Mouse (Mus musculus): ENCODE data around the gene Trpm3.

DNA sequence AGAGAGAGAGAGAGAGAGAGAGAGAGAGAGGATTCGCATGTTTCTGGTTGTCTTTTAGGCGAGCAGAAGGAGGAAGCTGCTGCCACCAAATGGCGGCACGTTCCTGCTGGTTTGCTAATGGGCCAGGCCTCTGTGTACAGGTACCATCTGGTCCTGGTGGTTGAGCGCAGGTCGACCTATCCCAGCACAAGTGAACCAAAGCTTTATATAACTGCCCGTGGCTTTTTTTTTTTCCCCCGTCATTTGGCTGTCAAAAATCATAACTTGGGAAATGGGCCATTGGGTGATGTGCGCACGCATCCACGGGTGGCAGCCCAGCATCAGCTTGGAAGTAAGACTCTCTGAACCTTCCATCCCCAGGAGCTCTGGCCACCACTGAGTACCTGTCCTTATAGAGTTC lies 745.5 kb downstream of the Trpm3 start:
- TF ChIP-seq CTCF (IDR thresholded peaks at IDR 0.05; ENCODE audit: insufficient read depth, low read length) (no peak), POLR2A (IDR thresholded peaks at IDR 0.05; ENCODE audit: borderline replicate concordance, extremely low read depth, low read depth, low read length) (no peak)

Data from lung, adult 2 months (tissue).